Mouse (Mus musculus): ENCODE results near the gene Otulin.

Gene Otulin

GRCm38 (mm10) chr15:27656626-27657025 is 26.1 kb upstream of the Otulin start:
- DNase-seq: no peak

- DNase-seq: no peak
Measured at GRCm38 (mm10) chr15:27655015-27655414, 24.5 kb upstream of the Otulin start.

DNA sequence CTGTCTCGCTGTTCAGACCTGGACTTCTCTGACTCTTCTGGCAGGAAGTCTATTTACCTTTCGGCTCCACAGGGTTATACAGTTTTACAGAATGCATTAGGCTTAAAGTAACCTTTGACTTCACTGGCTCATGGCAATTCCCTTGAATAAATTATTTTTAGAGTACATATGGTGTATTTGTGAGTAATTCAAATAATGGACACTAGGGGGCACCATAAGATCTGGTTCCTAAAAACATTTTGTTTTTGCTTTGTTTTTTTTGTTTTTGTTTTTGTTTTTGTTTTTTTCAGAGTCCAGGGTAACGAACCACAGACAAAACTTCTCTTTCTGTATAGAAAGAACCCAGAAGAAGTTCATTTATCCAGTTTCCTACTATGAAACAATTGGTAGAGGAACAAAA is 17.2 kb upstream of the Otulin start:
- DNase-seq: no peak

DNA sequence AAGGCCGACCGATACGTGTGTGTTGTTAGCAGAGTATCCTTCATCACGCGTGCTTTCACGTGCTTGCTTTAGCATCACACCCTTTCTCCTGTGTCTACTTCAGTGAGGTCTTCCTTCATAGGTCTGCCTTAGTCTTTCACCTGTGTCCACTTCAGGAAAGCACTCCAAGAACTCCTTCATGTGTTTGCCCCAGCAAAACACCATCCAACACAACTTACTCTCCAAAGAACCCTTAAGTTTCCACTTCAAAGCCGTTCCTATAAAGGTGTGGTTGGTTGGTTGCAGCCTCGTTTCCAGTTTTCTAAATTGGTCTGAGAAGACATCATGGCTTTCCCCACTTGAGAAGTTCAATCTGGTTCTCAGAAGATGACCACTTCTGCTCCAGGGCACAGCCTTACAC is 16.2 kb upstream of the Otulin start:
- DNase-seq: no peak

- no peak for DNase-seq
Measured at GRCm38 (mm10) chr15:27645250-27645649, 14.8 kb upstream of the Otulin start.

DNA sequence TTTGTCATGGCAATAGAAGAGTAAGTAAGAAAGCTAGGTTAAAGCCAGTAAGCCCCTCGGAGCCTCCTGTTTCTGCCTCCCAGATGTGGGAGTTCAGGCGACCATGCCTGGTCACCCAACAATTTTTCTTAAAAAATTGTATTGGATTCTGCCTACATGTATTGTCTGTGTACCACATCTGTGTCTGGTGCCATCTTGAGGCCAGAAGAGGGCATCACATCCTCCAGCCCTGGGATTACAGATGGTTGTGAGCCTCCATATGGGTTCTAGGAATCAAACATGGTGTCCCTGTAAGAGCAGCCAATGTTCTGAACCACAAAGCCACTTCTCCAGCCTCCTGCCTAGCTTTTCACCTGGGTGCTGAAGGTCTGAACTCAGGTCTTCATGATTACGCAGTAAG is 12.4 kb upstream of the Otulin start:
- DNase-seq: peak in 1 of 2 experiments; percentile 55

DNA sequence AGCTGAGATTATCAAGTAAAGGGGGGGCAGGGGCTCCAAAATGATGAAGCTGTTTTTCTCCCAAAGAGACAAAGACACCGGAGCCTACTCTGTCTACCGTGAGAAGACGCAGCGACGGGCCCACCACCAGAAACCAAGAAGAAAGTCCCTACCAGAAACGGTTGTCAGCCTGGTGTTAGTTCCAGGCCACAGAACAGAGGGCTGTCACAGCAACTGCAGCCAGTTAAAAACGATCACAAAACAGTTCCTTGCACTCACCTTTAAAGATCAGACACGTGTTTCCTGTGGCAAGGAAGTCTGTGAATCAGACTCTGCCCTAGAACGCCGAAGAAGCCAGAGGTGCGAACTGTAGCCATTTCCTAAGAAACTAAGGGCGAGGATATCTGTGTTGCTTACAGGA is 10.7 kb upstream of the Otulin start:
- DNase-seq: peak; percentile 29 to 38

- no peak for DNase-seq
Measured at GRCm38 (mm10) chr15:27633941-27634900, 3.7 kb upstream of the Otulin start.

DNA sequence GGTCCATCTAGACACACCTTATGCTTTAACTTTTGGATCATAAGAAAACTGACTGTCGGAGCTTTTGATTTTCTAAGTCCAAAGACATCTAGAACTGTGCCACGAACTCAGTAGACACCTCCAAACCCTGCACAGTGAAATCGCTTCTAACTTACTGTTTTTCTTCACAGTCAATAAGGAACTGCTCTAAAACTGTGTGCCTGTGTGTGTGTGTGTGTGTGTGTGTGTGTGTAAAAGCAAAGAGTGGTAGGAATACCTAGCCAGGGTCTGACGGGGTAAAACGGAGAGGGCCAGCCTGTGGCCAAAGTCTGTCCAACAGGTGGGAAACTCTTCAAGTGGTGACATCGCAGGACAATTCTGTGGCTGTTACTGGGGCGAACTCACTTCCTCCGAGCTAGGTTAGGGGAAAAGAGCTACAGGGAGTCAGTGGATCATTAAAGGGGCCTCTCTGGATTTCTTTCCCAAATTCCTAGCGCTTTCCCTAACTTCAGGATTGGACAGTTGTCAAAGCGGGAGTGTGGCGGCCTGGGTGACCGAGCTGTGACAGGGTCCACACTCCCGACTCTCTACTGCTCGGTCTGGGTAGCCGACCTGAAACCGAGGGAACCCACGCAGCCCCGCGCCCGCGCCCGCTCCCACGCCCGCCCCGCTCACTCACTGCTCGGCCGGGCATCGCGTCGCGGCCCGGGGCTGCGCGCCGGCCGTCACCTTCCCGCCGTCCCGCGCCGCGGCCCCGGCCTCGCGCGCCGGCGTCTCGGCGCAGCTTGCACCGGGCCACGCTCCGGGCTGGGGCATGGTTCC is 493 bp downstream of the Otulin start:
- peak in 1 of 2 experiments; percentile 33 for DNase-seq

GRCm38 (mm10) chr15:27629046-27629445 is 1.4 kb downstream of the Otulin start:
- no peak for DNase-seq

GRCm38 (mm10) chr15:27627794-27628193 is 2.7 kb downstream of the Otulin start:
- no peak for DNase-seq

DNA sequence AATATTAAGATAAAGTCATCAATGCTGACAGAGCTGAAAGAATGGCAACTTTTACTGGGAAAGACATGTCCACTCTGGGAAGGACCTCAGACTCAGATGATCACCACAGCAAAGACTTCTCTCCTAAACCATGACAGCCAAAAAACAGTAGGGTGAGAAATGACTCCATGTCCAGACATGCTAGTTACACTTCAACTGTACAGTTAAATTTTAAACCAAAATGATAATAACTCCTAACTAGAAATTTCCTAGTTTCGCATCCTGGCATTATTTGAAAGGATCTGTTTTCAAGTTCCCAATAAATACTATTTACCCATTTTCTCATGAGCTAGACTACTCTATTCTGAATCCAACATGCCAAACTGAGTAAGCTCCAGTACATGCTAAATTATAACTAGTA is 4.2 kb downstream of the Otulin start:
- DNase-seq: no peak

DNA sequence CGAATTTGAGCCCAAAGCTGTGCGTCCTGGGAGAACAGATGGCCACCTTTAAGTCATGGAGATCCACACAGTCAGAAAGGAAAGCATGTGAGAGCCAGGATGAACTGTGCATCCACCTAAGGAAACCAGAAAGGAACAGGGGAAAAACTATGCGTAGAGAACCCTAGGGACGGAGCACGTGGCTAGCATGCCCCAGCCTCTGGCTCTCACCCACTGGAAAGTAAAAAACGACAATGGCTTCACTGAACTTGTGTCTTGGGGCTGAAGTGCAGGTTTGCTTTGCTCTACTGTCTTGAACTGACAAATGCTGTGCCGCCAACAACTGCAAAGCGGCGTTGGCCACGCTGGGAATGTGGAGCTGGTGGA is 4.6 kb downstream of the Otulin start:
- no peak for DNase-seq

DNA sequence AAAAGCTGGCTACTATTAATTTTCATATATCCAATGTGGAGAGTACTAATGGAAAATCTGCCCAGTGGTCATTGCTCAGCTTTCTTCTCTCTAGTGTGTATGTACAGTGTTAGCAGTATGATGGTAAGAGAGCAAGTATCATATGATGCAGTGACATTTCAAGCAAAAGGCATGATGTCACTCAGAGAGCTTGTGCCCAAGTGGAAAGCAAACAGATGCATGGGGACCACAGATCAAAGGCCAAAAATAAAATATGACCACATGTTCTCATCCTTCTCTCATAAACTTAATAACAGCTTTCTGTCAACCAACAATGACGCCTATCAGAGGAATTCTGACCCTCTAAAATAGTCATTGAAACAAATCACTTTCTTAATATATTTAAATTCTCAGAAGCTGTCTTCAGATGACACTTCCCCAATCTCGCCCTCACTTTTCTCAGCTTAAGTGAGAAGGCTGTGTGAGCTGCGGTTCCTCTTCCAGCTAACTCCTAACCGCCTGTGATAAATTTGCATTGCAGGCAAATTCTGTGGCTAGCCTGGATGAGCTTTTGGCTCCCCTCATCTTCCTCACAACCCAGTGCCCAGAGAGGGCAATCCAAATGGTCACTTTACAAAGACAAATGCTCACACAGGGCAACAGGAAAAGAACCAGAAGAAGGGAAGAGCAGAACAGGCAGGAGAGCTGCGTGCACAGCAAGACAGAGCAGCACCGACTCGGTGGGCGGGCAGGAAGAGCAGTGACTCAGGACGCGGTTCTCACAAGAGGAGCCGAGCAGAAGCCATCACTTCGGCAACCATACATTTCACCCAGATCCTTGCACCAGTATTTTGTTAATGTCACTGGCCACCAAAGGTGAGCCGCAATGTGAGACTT is 5.2 kb downstream of the Otulin start:
- DNase-seq: peak; percentile 50 to 51

- DNase-seq: no peak
Measured at GRCm38 (mm10) chr15:27623286-27623685, 7.2 kb downstream of the Otulin start.

GRCm38 (mm10) chr15:27620475-27621185 is 9.9 kb downstream of the Otulin start:
- DNase-seq: no peak

DNA sequence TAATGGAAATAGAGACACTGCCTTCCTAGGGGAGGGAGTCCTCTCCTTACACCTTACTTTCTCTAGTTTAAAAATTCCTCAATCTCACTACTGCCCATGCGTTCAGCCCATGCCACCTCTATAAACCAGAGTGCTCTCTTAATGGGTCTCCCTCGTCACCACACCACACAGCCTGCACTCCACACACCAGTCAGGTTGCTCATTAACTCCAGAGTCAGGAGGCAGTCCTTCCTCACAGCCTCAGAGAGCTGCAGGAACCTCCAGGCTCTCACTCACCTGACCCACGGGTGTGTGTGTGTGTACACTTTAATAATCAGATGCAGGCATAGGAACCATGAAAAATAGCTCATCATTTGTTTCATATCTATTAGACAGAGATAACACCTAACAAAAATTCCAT is 10.8 kb downstream of the Otulin start:
- DNase-seq: no peak

- no peak for DNase-seq
Measured at GRCm38 (mm10) chr15:27618778-27619533, 11.5 kb downstream of the Otulin start.

DNA sequence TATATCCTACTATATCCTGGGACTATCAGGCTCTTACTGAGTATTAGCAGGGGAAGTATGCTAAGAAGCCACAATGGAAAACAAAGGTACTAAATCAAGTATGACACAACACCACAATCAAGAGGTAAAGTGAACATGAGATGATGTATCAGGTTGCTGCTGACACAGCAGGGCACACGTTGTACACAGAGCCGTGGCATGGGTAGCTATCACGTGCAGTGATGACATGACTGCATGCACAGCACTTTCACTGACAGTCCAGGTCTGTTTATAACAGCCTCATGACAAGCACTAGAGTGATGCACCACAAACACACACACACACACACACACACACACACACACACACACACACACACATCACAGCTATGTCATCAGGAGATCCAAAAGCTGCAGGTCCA is 13.3 kb downstream of the Otulin start:
- DNase-seq: no peak

- no peak for DNase-seq
Measured at GRCm38 (mm10) chr15:27616159-27616558, 14.3 kb downstream of the Otulin start.

- no peak for DNase-seq
Measured at GRCm38 (mm10) chr15:27613255-27613654, 17.2 kb downstream of the Otulin start.

Measured in spleen, adult 18-20 months (tissue).